Mouse (Mus musculus) embryonic facial prominence, embryonic 12.5 days (tissue): Measurements from ENCODE around the gene Ephb6. TPM values are rescaled to one million over a fixed set of nuclear protein-coding genes. Genes with fewer than 3 reads are reported as not detected.

ENCODE experiments used
- ATAC-seq: fragments of 200-750 bp; cut with Nextera tagmentation; 2 replicates; pipeline ENCODE4 v1.8.0; 2017; ENCODE audit not compliant: insufficient number of reproducible peaks, insufficient read depth, low FRiP score, low TSS enrichment
- H3K27ac ChIP-seq: fragments of 300-500 bp; sonication (generic); 2 replicates; pipeline ENCODE4 v1.5.1; 2016; ENCODE audit warnings: mild to moderate bottlenecking
- H3K27me3 ChIP-seq: fragments of 300-500 bp; sonication (generic); 2 replicates; pipeline ENCODE4 v1.6.1; 2016; ENCODE audit warnings: mild to moderate bottlenecking, moderate library complexity
- H3K36me3 ChIP-seq: fragments of 300-500 bp; sonication (generic); 2 replicates; pipeline ENCODE4 v1.6.1; 2016; ENCODE audit warnings: mild to moderate bottlenecking
- H3K4me1 ChIP-seq: fragments of 300-500 bp; sonication (generic); 2 replicates; pipeline ENCODE4 v1.6.1; 2016
- H3K4me2 ChIP-seq: fragments of 300-500 bp; sonication (generic); replicated peaks from 2 replicates; pipeline ENCODE4 v1.6.1; 2016; ENCODE audit warnings: mild to moderate bottlenecking, moderate library complexity
- H3K4me3 ChIP-seq: fragments of 300-500 bp; sonication (generic); 2 replicates; pipeline ENCODE4 v1.5.1; 2016; ENCODE audit warnings: mild to moderate bottlenecking
- H3K9ac ChIP-seq: fragments of 300-500 bp; sonication (generic); 2 replicates; pipeline ENCODE4 v1.6.1; 2016; ENCODE audit warnings: mild to moderate bottlenecking, moderate library complexity
- H3K9me3 ChIP-seq: fragments of 300-500 bp; sonication (generic); 2 replicates; pipeline ENCODE4 v1.6.1; 2016; ENCODE audit warnings: mild to moderate bottlenecking, moderate library complexity
- WGBS: fragments of 180-500 bp; shearing (Covaris S2); methylation state at CpG from one replicate; pipeline ENCODE4 v1.1.7; 2016; 5-methylcytosine and 5-hydroxymethylcytosine counted together
- polyA plus RNA-seq: library from polyadenylated mRNA; unstranded; fragments of >200 nt; fragmentation: Nextera tagmentation; extraction: Ambion mirVana; gene quantifications from 2 replicates; pipeline ENCODE4 v1.2.1, GENCODE M21; 2016

Ephb6 gene
- polyA plus RNA-seq, 1 experiment from 2014 or later, result 25.9 TPM

GRCm38 (mm10) chr6:41576526-41577097 is 28.7 kb upstream of the Ephb6 start:
- Histone ChIP-seq H3K4me1 (0 out of 2 replicates have a peak, but pooled peaks cover 3% of the 10 kb centered on the region), H3K27ac (no peak overlapping the region)
- 50% methylated on average over 5 of the region's 5 CpGs for WGBS

GRCm38 (mm10) chr6:41577297-41577696 is 28.0 kb upstream of the Ephb6 start:
- WGBS, result 18% methylated on average over 5 of the region's 5 CpGs
- ATAC-seq, result no peak

More at GRCm38 (mm10) chr6:41576526-41577097, 28.7 kb upstream of the Ephb6 start:
- Histone ChIP-seq H3K36me3 (no peaks in the 10 kb centered on the region), H3K9me3 (no peaks in the 10 kb centered on the region), H3K4me3 (no peak overlapping the region), H3K27me3 (no peaks in the 10 kb centered on the region), H3K4me2 (no peak overlapping the region), H3K9ac (no peak overlapping the region)
- ATAC-seq, result no peak

GRCm38 (mm10) chr6:41581295-41581694 is 24.0 kb upstream of the Ephb6 start:
- 26% methylated on average over 7 of the region's 7 CpGs for WGBS
- Histone ChIP-seq H3K4me2 (peak overlapping the region; percentile 9; the same call in 1 of the 2 replicates), H3K9ac (no peak overlapping the region), H3K36me3 (no peaks in the 10 kb centered on the region), H3K27me3 (no peaks in the 10 kb centered on the region), H3K27ac (no peak overlapping the region), H3K9me3 (no peaks in the 10 kb centered on the region), H3K4me3 (no peak overlapping the region), H3K4me1 (0 out of 2 replicates have a peak, but pooled peaks cover 3% of the 10 kb centered on the region)
- 0 out of 2 replicates have a peak, but pooled peaks have one; percentile 52 for ATAC-seq

More at GRCm38 (mm10) chr6:41577297-41577696, 28.0 kb upstream of the Ephb6 start:
- Histone ChIP-seq H3K4me3 (no peak overlapping the region), H3K4me2 (no peak overlapping the region), H3K9me3 (no peaks in the 10 kb centered on the region), H3K9ac (no peak overlapping the region), H3K4me1 (0 out of 2 replicates have a peak, but pooled peaks cover 3% of the 10 kb centered on the region), H3K27ac (no peak overlapping the region), H3K36me3 (no peaks in the 10 kb centered on the region), H3K27me3 (no peaks in the 10 kb centered on the region)

- no peak overlapping the region for H3K27ac ChIP-seq
- H3K4me3 ChIP-seq, result no peak overlapping the region
- no peak for ATAC-seq
- H3K9ac ChIP-seq, result no peak overlapping the region
- H3K36me3 ChIP-seq, result no peaks in the 10 kb centered on the region
- 77% methylated on average over 1 of the region's 1 CpGs for WGBS
- no peaks in the 10 kb centered on the region for H3K27me3 ChIP-seq
- H3K4me2 ChIP-seq, result no peak overlapping the region
- H3K4me1 ChIP-seq, result 0 out of 2 replicates have a peak, but pooled peaks cover 3% of the 10 kb centered on the region
- H3K9me3 ChIP-seq, result no peaks in the 10 kb centered on the region
Measured at GRCm38 (mm10) chr6:41582189-41582588, 23.1 kb upstream of the Ephb6 start.

- peak overlapping the region; percentile 67 for H3K4me3 ChIP-seq
- peaks cover 10% of the 10 kb centered on the region for H3K4me1 ChIP-seq
- H3K27ac ChIP-seq, result peak overlapping the region; percentile 93
- no peaks in the 10 kb centered on the region for H3K27me3 ChIP-seq
- under 1% methylated on average over 23 of the region's 23 CpGs for WGBS
- H3K9me3 ChIP-seq, result no peaks in the 10 kb centered on the region
- H3K36me3 ChIP-seq, result no peaks in the 10 kb centered on the region
- peak overlapping the region; percentile 75 for H3K9ac ChIP-seq
- peak; percentile 59 for ATAC-seq
- peak overlapping the region; percentile 67 for H3K4me2 ChIP-seq
Measured at GRCm38 (mm10) chr6:41604401-41605050, 756 bp upstream of the Ephb6 start.

- H3K4me1 ChIP-seq, result peaks cover 10% of the 10 kb centered on the region
- H3K4me2 ChIP-seq, result peak overlapping the region; percentile 67
- H3K27me3 ChIP-seq, result no peaks in the 10 kb centered on the region
- peak overlapping the region; percentile 67 for H3K4me3 ChIP-seq
- WGBS, result 0% methylated on average over 7 of the region's 7 CpGs
- H3K27ac ChIP-seq, result peak overlapping the region; percentile 93; the same call in 1 of the 2 replicates
- peak; percentile 53 for ATAC-seq
- H3K9ac ChIP-seq, result peak overlapping the region; percentile 75
- no peaks in the 10 kb centered on the region for H3K36me3 ChIP-seq
- no peaks in the 10 kb centered on the region for H3K9me3 ChIP-seq
Measured at GRCm38 (mm10) chr6:41605794-41606104, 467 bp downstream of the Ephb6 start.

DNA sequence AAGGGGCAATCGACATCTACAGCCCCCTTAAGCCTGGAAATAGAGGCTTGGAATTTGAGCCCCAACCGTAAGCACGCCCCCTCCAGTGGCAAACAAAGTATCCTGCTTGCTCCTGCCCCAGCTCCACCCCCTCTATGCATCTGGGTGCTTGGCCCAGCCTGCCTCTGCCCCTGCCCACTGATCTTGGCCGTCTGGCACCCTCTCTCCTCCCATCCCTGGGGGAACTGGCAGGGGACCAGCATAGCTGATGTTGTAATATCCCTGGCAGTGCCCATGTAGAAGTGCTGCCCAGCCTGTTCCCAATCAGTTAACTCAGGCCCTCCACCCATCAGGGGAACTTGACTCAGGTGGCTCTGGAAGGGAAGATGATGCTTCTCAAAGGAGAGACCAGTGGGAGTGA is 932 bp downstream of the Ephb6 start:
- no peaks in the 10 kb centered on the region for H3K36me3 ChIP-seq
- H3K4me2 ChIP-seq, result peak overlapping the region; percentile 67
- ATAC-seq, result no peak

DNA sequence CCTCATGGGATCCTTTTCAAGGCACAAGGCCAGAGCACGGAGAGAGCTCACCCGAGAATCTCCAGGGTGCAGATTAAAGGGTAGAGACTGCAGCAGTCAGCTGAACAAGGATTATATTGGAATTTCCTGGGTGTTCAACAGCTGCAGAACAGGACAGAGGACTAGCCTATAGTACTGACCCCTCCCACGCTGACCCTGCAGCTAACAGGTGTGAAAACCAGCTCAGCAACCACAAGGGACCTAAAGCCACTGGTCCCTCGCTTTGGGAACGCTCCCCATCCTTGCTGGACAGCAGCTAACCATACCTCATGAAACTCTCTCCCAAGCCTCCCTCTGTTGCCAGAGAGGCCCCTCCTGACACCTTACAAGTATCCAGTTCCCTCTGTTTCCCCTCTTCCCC is 2.4 kb downstream of the Ephb6 start:
- H3K27me3 ChIP-seq, result no peaks in the 10 kb centered on the region
- no peak overlapping the region for H3K4me2 ChIP-seq
- H3K9ac ChIP-seq, result no peak overlapping the region
- H3K4me1 ChIP-seq, result peaks cover 10% of the 10 kb centered on the region
- 50% methylated on average over 5 of the region's 5 CpGs for WGBS
- H3K36me3 ChIP-seq, result no peaks in the 10 kb centered on the region
- H3K9me3 ChIP-seq, result no peaks in the 10 kb centered on the region
- no peak overlapping the region for H3K27ac ChIP-seq
- ATAC-seq, result no peak
- H3K4me3 ChIP-seq, result no peak overlapping the region

More for the DNA sequence above, 932 bp downstream of the Ephb6 start:
- WGBS, result 4% methylated on average over 4 of the region's 4 CpGs
- Histone ChIP-seq H3K27me3 (no peaks in the 10 kb centered on the region), H3K27ac (no peak overlapping the region), H3K4me1 (peaks cover 10% of the 10 kb centered on the region), H3K4me3 (peak overlapping the region; percentile 67), H3K9ac (no peak overlapping the region; the same call in 1 of the 2 replicates), H3K9me3 (no peaks in the 10 kb centered on the region)

DNA sequence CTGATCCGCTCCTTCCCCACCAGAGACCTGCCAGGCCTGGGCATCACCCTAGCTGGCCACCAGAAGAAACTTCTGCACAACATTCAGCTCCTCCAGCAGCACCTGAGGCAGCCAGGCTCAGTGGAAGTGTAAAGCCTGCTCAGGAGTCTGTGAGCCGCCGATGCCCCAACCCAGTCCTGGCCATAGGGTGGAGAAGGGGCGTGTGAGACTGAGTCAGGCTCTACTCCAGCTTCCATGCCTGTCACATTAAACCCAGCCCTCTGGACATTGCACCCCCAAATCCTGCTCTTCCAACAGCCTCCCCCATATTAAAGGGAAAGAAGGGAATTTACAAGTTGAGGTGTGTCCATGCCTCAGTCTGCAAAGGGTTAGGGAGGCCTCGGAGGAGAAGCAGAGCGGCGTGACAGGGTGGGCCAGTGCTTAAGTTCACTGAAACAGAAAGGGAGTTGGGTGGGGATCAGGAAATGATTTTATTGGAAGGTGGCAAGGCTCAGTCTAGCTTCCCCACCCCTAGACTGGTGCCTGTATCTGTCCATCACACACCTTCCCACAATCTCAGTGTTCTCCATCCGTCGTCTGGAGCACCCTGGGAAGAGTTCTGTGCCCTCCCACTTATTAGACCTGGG is 15.0 kb downstream of the Ephb6 start:
- Histone ChIP-seq H3K4me1 (no peaks in the 10 kb centered on the region), H3K4me2 (no peak overlapping the region), H3K27ac (no peak overlapping the region), H3K4me3 (no peak overlapping the region), H3K9ac (no peak overlapping the region), H3K27me3 (no peaks in the 10 kb centered on the region), H3K9me3 (no peaks in the 10 kb centered on the region), H3K36me3 (peaks cover 34% of the 10 kb centered on the region)
- WGBS, result 93% methylated on average over 9 of the region's 9 CpGs
- no peak for ATAC-seq

DNA sequence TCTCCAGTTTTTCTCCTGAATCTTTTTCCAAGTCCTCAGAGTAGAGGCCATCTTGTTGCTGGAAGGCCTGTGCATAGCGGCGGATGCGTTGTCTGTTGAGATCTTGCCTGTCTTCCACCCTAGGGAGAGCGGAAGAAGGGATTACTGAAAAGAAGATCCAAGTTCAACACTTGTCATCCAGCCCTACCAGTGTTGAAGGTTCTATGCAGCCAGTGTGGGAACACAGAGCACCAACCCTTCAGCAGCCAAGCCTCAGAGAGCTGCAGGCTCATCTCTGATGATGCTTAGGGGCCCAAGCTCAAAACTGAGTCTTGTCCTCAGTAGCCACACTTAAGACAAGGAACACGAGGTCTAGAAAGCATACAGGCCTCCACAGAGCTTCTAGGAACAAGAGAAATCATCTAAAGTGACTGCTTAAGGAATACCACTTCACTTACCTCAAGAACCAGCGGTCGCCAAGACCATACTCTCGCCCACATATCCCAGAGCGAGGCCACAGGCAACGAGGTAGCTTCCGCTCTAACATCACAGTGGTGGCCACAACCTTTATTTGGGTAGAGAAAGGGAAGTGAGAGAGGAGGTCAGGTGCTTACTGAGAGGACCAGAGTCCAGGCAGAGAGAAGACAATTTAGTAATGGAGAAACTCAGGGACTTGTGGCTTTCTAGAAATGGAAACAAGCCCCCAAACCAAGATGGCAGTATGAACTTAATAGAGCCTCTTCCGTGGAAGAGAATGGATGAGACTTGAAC is 16.1 kb downstream of the Ephb6 start:
- H3K4me2 ChIP-seq, result no peak overlapping the region
- no peaks in the 10 kb centered on the region for H3K27me3 ChIP-seq
- no peaks in the 10 kb centered on the region for H3K9me3 ChIP-seq
- no peak for ATAC-seq
- H3K9ac ChIP-seq, result no peak overlapping the region
- no peaks in the 10 kb centered on the region for H3K4me1 ChIP-seq
- WGBS, result 88% methylated on average over 12 of the region's 12 CpGs
- H3K27ac ChIP-seq, result no peak overlapping the region
- H3K4me3 ChIP-seq, result no peak overlapping the region
- peaks cover 26% of the 10 kb centered on the region for H3K36me3 ChIP-seq

- H3K36me3 ChIP-seq, result peaks cover 19% of the 10 kb centered on the region
- H3K9ac ChIP-seq, result no peak overlapping the region
- H3K4me3 ChIP-seq, result no peak overlapping the region
- WGBS, result 68% methylated on average over 9 of the region's 9 CpGs
- H3K4me1 ChIP-seq, result no peaks in the 10 kb centered on the region
- no peak overlapping the region for H3K4me2 ChIP-seq
- no peak for ATAC-seq
- no peaks in the 10 kb centered on the region for H3K27me3 ChIP-seq
- no peak overlapping the region for H3K27ac ChIP-seq
- no peaks in the 10 kb centered on the region for H3K9me3 ChIP-seq
Measured at GRCm38 (mm10) chr6:41622661-41623060, 17.4 kb downstream of the Ephb6 start.
